Mouse (Mus musculus): ENCODE data around the gene Olfr631. TPM values are rescaled to one million over a fixed set of nuclear protein-coding genes. Genes with fewer than 3 reads are reported as not detected.

Gene Olfr631
- polyA plus RNA-seq (2014; fragmentation: Nextera tagmentation; extraction: Ambion mirVana): not detected in 2 replicates

- ATAC-seq (replicated peaks; ENCODE audit: insufficient number of reproducible peaks, low FRiP score, low TSS enrichment): no peak
- Histone ChIP-seq H3K36me3 (ENCODE audit: control insufficient read depth, insufficient read depth, low read length) (no peaks in the 10 kb centered on the region), H3K27ac (ENCODE audit: low read depth, low read length) (no peak within 1 kb of the TSS), H3K4me3 (ENCODE audit: low read depth, low read length) (no peak within 1 kb of the TSS), H3K9ac (ENCODE audit: low read depth, low read length) (no peak within 1 kb of the TSS), H3K4me1 (ENCODE audit: control insufficient read depth, insufficient read depth, low read length) (no peaks in the 10 kb centered on the region), H3K27me3 (ENCODE audit: control insufficient read depth, insufficient read depth, low read length) (no peaks in the 10 kb centered on the region), H3K4me2 (no peak within 1 kb of the TSS), H3K9me3 (replicated peaks; ENCODE audit: control insufficient read depth, low read length) (no peaks in the 10 kb centered on the region)
Measured at GRCm38 (mm10) chr7:103928525-103928924, at the start of gene Olfr631. Olfr631 (plus strand) TSS chr7:103928825.

GRCm38 (mm10) chr7:103886152-103886551, 42.5 kb upstream of the Olfr631 start, which contains the start of gene Olfr66:
Olfr66 (minus strand) TSS chr7:103886252.
- Histone ChIP-seq H3K4me2 (no peak within 1 kb of the TSS), H3K4me1 (ENCODE audit: control insufficient read depth, insufficient read depth, low read length) (no peaks in the 10 kb centered on the region), H3K27ac (ENCODE audit: low read depth, low read length) (no peak within 1 kb of the TSS), H3K27me3 (ENCODE audit: control insufficient read depth, insufficient read depth, low read length) (no peaks in the 10 kb centered on the region), H3K4me3 (ENCODE audit: low read depth, low read length) (no peak within 1 kb of the TSS), H3K9ac (ENCODE audit: low read depth, low read length) (no peak within 1 kb of the TSS), H3K36me3 (ENCODE audit: control insufficient read depth, insufficient read depth, low read length) (no peaks in the 10 kb centered on the region), H3K9me3 (replicated peaks; ENCODE audit: control insufficient read depth, low read length) (no peaks in the 10 kb centered on the region)
- ATAC-seq (replicated peaks; ENCODE audit: insufficient number of reproducible peaks, low FRiP score, low TSS enrichment): no peak

DNA sequence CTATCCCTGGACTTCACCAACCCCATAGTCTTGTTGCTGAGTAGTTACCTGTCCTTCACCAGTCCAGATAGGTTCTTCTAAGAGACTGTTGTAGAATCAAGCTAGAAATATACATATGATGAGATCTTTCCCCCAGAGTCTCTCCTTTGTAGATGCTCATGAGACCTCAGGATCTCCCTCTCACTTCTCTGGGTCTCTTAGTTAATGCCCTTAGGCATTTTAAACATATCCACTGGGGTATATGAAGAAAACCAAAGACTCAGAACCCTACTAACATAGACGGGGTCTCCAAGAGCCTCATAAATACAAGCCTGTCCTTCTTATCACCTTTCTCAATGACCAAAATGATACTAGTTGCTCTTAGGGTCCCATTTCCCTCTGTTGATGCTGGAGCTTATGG, 34.2 kb upstream of the Olfr631 start, which contains the start of gene Olfr64:
Gene Olfr64, minus strand, starts transcription at position 101 of the 400 bp plus-strand sequence.
- Histone ChIP-seq H3K4me3 (ENCODE audit: low read depth, low read length) (no peak within 1 kb of the TSS), H3K9me3 (replicated peaks; ENCODE audit: control insufficient read depth, low read length) (no peaks in the 10 kb centered on the region), H3K27me3 (ENCODE audit: control insufficient read depth, insufficient read depth, low read length) (no peaks in the 10 kb centered on the region), H3K27ac (ENCODE audit: low read depth, low read length) (no peak within 1 kb of the TSS), H3K9ac (ENCODE audit: low read depth, low read length) (no peak within 1 kb of the TSS), H3K36me3 (ENCODE audit: control insufficient read depth, insufficient read depth, low read length) (no peaks in the 10 kb centered on the region), H3K4me1 (ENCODE audit: control insufficient read depth, insufficient read depth, low read length) (no peaks in the 10 kb centered on the region), H3K4me2 (no peak within 1 kb of the TSS)
- no peak for ATAC-seq (replicated peaks; ENCODE audit: insufficient number of reproducible peaks, low FRiP score, low TSS enrichment)
- WGBS (ENCODE audit: insufficient replicate concordance): 66% methylated on average over 1 of the region's 1 CpGs

DNA sequence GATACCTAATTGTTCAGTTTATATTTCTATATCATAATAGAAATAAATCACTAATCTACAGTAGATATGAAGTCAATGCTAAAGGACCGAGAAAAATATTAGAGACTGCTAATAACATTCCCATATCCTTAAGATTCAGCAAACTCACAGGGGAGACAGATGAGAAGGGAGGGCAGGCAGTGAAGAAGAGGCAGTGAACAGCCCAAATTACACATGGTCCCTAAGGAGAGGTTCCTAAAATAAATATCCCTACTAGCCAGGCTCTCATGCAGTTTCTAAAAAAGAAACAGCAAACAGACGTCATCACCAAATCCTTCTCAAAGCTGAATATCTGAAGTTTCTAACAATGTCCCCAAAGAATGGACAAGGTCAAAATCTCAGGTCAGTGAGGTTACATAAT, 25.4 kb upstream of the Olfr631 start, which contains the start of gene Olfr65:
Gene Olfr65, plus strand, starts transcription at position 301 of the 400 bp plus-strand sequence.
- 67% methylated on average over 2 of the region's 2 CpGs for WGBS (ENCODE audit: insufficient replicate concordance)
- no peaks in the 10 kb centered on the region for H3K4me1 ChIP-seq (ENCODE audit: control insufficient read depth, insufficient read depth, low read length)

DNA sequence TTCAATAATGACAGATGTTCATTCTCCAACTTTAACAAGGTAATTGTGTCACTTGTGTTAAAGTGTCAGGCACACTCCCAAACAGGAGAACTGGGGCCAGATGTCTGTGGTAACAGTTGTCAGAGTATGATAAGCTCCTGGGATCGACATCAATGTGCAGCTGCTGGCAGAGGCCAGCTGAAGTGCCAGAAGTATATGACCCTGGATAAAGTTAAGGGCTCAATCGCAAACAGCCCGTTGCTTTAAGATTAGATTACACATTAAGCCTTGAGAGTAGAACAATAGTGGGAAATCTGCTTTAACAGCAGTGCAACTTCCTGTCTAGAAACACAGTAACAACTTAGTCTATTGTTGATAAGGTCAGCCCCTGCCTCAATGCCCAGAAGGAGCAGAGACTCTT, 18.6 kb upstream of the Olfr631 start:
- 0 out of 2 replicates have a peak, but pooled peaks cover 4% of the 10 kb centered on the region for H3K27me3 ChIP-seq (ENCODE audit: control insufficient read depth, insufficient read depth, low read length)
- peak overlapping the region; percentile 74 for H3K27ac ChIP-seq (ENCODE audit: low read depth, low read length)
- 5% methylated on average over 3 of the region's 3 CpGs for WGBS (ENCODE audit: insufficient replicate concordance)
- no peak overlapping the region for H3K9ac ChIP-seq (ENCODE audit: low read depth, low read length)
- peaks cover 12% of the 10 kb centered on the region for H3K4me1 ChIP-seq (ENCODE audit: control insufficient read depth, insufficient read depth, low read length)
- no peak overlapping the region for H3K4me2 ChIP-seq
- H3K4me3 ChIP-seq (ENCODE audit: low read depth, low read length): no peak overlapping the region
- peak; percentile 97 for ATAC-seq (replicated peaks; ENCODE audit: insufficient number of reproducible peaks, low FRiP score, low TSS enrichment)
- H3K9me3 ChIP-seq (replicated peaks; ENCODE audit: control insufficient read depth, low read length): no peaks in the 10 kb centered on the region
- no peaks in the 10 kb centered on the region for H3K36me3 ChIP-seq (ENCODE audit: control insufficient read depth, insufficient read depth, low read length)

More for the DNA sequence above, 25.4 kb upstream of the Olfr631 start, which contains the start of gene Olfr65:
- Histone ChIP-seq H3K36me3 (ENCODE audit: control insufficient read depth, insufficient read depth, low read length) (no peaks in the 10 kb centered on the region), H3K4me2 (no peak within 1 kb of the TSS), H3K9me3 (replicated peaks; ENCODE audit: control insufficient read depth, low read length) (no peaks in the 10 kb centered on the region), H3K9ac (ENCODE audit: low read depth, low read length) (no peak within 1 kb of the TSS), H3K27me3 (ENCODE audit: control insufficient read depth, insufficient read depth, low read length) (no peaks in the 10 kb centered on the region), H3K27ac (ENCODE audit: low read depth, low read length) (no peak within 1 kb of the TSS), H3K4me3 (ENCODE audit: low read depth, low read length) (no peak within 1 kb of the TSS)
- ATAC-seq (replicated peaks; ENCODE audit: insufficient number of reproducible peaks, low FRiP score, low TSS enrichment): no peak

DNA sequence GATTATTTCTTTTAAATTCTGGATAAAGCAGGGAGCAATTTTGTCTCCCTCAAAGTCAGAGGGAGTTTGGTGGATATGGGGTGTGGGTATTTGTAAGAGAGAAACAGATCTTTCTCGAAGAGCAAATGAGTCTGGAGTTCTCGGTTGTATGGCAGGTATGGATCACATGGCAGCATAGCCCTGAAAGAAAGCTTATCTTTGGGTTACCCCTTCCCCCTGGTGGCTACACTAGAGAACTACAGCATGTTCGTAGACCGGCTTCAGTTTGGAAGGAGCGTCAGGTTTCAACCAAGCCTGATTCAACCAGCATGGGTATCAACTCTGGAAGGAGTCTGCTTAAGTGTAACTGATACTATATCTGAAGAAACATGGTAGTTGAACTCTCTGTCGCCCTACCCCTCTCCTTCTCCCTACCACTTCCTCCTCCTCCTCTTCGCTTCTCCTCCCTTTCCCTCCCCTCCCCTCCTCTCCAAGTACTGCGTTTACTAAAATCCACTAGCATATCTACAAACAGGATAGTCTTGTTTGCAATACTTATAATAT, 15.6 kb upstream of the Olfr631 start:
- Histone ChIP-seq H3K36me3 (ENCODE audit: control insufficient read depth, insufficient read depth, low read length) (no peaks in the 10 kb centered on the region), H3K4me2 (no peak overlapping the region), H3K9ac (ENCODE audit: low read depth, low read length) (no peak overlapping the region), H3K4me3 (ENCODE audit: low read depth, low read length) (no peak overlapping the region), H3K9me3 (replicated peaks; ENCODE audit: control insufficient read depth, low read length) (no peaks in the 10 kb centered on the region), H3K4me1 (ENCODE audit: control insufficient read depth, insufficient read depth, low read length) (peaks cover 12% of the 10 kb centered on the region), H3K27ac (ENCODE audit: low read depth, low read length) (no peak overlapping the region), H3K27me3 (ENCODE audit: control insufficient read depth, insufficient read depth, low read length) (0 out of 2 replicates have a peak, but pooled peaks cover 4% of the 10 kb centered on the region)
- no peak for ATAC-seq (replicated peaks; ENCODE audit: insufficient number of reproducible peaks, low FRiP score, low TSS enrichment)
- WGBS (ENCODE audit: insufficient replicate concordance): 37% methylated on average over 8 of the region's 8 CpGs

- Histone ChIP-seq H3K4me1 (ENCODE audit: control insufficient read depth, insufficient read depth, low read length) (peaks cover 5% of the 10 kb centered on the region), H3K27ac (ENCODE audit: low read depth, low read length) (no peak overlapping the region), H3K36me3 (ENCODE audit: control insufficient read depth, insufficient read depth, low read length) (no peaks in the 10 kb centered on the region), H3K4me2 (no peak overlapping the region), H3K9me3 (replicated peaks; ENCODE audit: control insufficient read depth, low read length) (no peaks in the 10 kb centered on the region), H3K4me3 (ENCODE audit: low read depth, low read length) (no peak overlapping the region), H3K9ac (ENCODE audit: low read depth, low read length) (no peak overlapping the region), H3K27me3 (ENCODE audit: control insufficient read depth, insufficient read depth, low read length) (0 out of 2 replicates have a peak, but pooled peaks cover 4% of the 10 kb centered on the region)
- peak; percentile 88 for ATAC-seq (replicated peaks; ENCODE audit: insufficient number of reproducible peaks, low FRiP score, low TSS enrichment)
Measured at GRCm38 (mm10) chr7:103915338-103915737, 13.3 kb upstream of the Olfr631 start.

- Histone ChIP-seq H3K27me3 (ENCODE audit: control insufficient read depth, insufficient read depth, low read length) (no peaks in the 10 kb centered on the region), H3K27ac (ENCODE audit: low read depth, low read length) (no peak within 1 kb of the TSS), H3K36me3 (ENCODE audit: control insufficient read depth, insufficient read depth, low read length) (no peaks in the 10 kb centered on the region), H3K4me3 (ENCODE audit: low read depth, low read length) (no peak within 1 kb of the TSS), H3K4me1 (ENCODE audit: control insufficient read depth, insufficient read depth, low read length) (no peaks in the 10 kb centered on the region), H3K4me2 (no peak within 1 kb of the TSS), H3K9ac (ENCODE audit: low read depth, low read length) (no peak within 1 kb of the TSS), H3K9me3 (replicated peaks; ENCODE audit: control insufficient read depth, low read length) (no peaks in the 10 kb centered on the region)
- ATAC-seq (replicated peaks; ENCODE audit: insufficient number of reproducible peaks, low FRiP score, low TSS enrichment): no peak
- 55% methylated on average over 2 of the region's 2 CpGs for WGBS (ENCODE audit: insufficient replicate concordance)
Measured at GRCm38 (mm10) chr7:103934264-103934663, 5.6 kb downstream of the Olfr631 start, which contains the start of gene Olfr632. Olfr632 (plus strand) TSS chr7:103934347.

DNA sequence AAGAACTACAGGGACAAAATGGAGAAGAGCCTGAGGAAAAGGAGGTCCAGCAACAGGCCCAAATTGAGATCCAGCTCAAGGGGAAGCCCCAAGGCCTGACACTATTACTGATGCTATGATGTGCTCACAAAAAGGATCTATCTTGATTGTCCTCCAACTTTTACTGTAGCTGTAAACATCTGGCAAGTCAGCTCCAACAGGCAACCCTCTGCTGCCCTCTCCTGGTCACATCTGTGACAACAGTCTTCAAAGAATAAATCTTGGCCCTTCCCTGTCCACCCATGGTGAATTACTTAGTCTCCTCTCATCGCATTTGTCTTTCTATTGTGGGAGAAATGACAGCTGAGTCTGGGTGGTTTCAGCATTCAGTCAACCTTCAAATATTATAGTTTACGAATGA, 14.1 kb downstream of the Olfr631 start:
- H3K4me3 ChIP-seq (ENCODE audit: low read depth, low read length): no peak overlapping the region
- 26% methylated on average over 2 of the region's 2 CpGs for WGBS (ENCODE audit: insufficient replicate concordance)
- H3K27me3 ChIP-seq (ENCODE audit: control insufficient read depth, insufficient read depth, low read length): no peaks in the 10 kb centered on the region
- H3K9me3 ChIP-seq (replicated peaks; ENCODE audit: control insufficient read depth, low read length): no peaks in the 10 kb centered on the region
- H3K4me1 ChIP-seq (ENCODE audit: control insufficient read depth, insufficient read depth, low read length): no peaks in the 10 kb centered on the region
- no peak overlapping the region for H3K4me2 ChIP-seq
- H3K36me3 ChIP-seq (ENCODE audit: control insufficient read depth, insufficient read depth, low read length): no peaks in the 10 kb centered on the region
- no peak for ATAC-seq (replicated peaks; ENCODE audit: insufficient number of reproducible peaks, low FRiP score, low TSS enrichment)
- no peak overlapping the region for H3K27ac ChIP-seq (ENCODE audit: low read depth, low read length)
- H3K9ac ChIP-seq (ENCODE audit: low read depth, low read length): no peak overlapping the region

Measured in heart, embryonic 11.5 days (tissue).